Mouse (Mus musculus) kidney, postnatal 0 days (tissue): Measurements from ENCODE around the gene Eif2b4. TPM values are rescaled to one million over a fixed set of nuclear protein-coding genes. Genes with fewer than 3 reads are reported as not detected.

Experiments
- ATAC-seq: fragments of 200-750 bp; cut with Nextera tagmentation; replicated peaks from 2 replicates; pipeline ENCODE4 v1.8.0; 2017; ENCODE audit warnings: low read depth, moderate number of reproducible peaks, moderate TSS enrichment, moderate library complexity; ENCODE audit not compliant: low FRiP score
- DNase-seq: peaks from one replicate; pipeline ENCODE4 v3.0.0-alpha.2; 2016; ENCODE audit warnings: low spot score
- H3K27ac ChIP-seq: fragments of 300-500 bp; sonication (generic); 2 replicates; pipeline ENCODE4 v1.5.1; 2014; ENCODE audit warnings: mild to moderate bottlenecking
- H3K27me3 ChIP-seq: fragments of 300-500 bp; sonication (generic); 2 replicates; pipeline ENCODE4 v1.6.1; 2014; ENCODE audit warnings: low read length, mixed read lengths; ENCODE audit not compliant: insufficient read depth
- H3K36me3 ChIP-seq: fragments of 300-500 bp; sonication (generic); 2 replicates; pipeline ENCODE4 v1.6.1; 2014; ENCODE audit warnings: low read length, mixed read lengths; ENCODE audit not compliant: insufficient read depth
- H3K4me1 ChIP-seq: fragments of 300-500 bp; sonication (generic); replicated peaks from 2 replicates; pipeline ENCODE4 v1.6.1; 2014; ENCODE audit warnings: antibody characterized with exemption, low read length, mixed read lengths; ENCODE audit not compliant: insufficient read depth
- H3K4me2 ChIP-seq: fragments of 300-500 bp; sonication (generic); 2 replicates; pipeline ENCODE4 v1.6.1; 2014; ENCODE audit warnings: mild to moderate bottlenecking, low read length, moderate library complexity, mixed read lengths
- H3K4me3 ChIP-seq: fragments of 300-500 bp; sonication (generic); replicated peaks from 2 replicates; pipeline ENCODE4 v1.5.1; 2014; ENCODE audit warnings: low read depth, low read length
- H3K9ac ChIP-seq: fragments of 300-500 bp; sonication (generic); 2 replicates; pipeline ENCODE4 v1.6.1; 2014; ENCODE audit warnings: low read depth, low read length
- H3K9me3 ChIP-seq: fragments of 300-500 bp; sonication (generic); replicated peaks from 2 replicates; pipeline ENCODE4 v1.6.1; 2016; ENCODE audit warnings: low read length, inconsistent platforms, mixed read lengths
- CTCF ChIP-seq: IDR thresholded peaks from 2 replicates; pipeline ENCODE4 v1.5.1; 2016; ENCODE audit warnings: antibody characterized with exemption, low read depth, mild to moderate bottlenecking, moderate library complexity
- WGBS: fragments of 180-500 bp; shearing (Covaris S2); extraction: QIAGEN DNeasy Blood & Tissue Kit; methylation state at CpG from one replicate; pipeline ENCODE4 v1.1.7; 2014; 5-methylcytosine and 5-hydroxymethylcytosine counted together
- polyA plus RNA-seq: library from polyadenylated mRNA; unstranded; fragments of >200 nt; fragmentation: Nextera tagmentation; extraction: Ambion mirVana; gene quantifications from 2 replicates; pipeline ENCODE4 v1.2.1, GENCODE M21; 2015

The Eif2b4 gene
- polyA plus RNA-seq, 1 experiment from 2014 or later = 66.8 TPM

DNA sequence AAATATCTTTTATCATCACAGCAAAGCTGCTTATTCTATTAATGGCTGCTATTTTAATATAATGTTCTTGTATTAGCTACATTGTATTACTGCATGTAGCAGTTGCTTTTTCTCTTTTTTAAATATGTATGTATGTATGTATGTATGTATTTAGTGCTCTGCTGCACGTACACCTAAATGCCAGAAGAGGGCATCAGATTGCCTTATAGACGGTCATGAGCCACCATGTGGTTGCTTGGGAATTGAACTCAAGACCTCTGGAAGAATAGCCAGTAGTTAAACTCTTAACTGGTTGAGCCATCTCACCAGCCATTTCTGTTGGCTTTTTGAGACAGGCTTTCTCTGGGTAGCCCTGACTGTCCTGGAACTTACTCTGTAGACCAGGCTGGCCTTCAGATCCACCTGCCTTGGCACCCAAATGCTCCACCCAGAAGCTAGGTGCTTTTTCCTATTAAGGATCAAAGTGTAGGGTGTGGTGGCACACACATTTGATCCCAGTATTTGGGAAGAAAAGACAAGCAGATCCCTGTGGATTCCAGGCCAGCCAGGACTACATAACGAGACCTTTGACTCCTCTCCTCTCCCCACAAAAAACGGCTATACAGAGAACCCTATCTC, 4.9 kb downstream of the Eif2b4 start:
- DNase-seq = peak; percentile 24
- H3K4me3 ChIP-seq = no peak overlapping the region
- peak; percentile 59 for TF ChIP-seq CTCF

GRCm38 (mm10) chr5:31183678-31184077, 9.6 kb downstream of the Eif2b4 start:
- Histone ChIP-seq H3K9ac (no peak overlapping the region), H3K4me1 (no peaks in the 10 kb centered on the region), H3K27me3 (no peaks in the 10 kb centered on the region), H3K4me3 (no peak overlapping the region), H3K27ac (no peak overlapping the region), H3K36me3 (peaks cover 16% of the 10 kb centered on the region), H3K4me2 (no peak overlapping the region), H3K9me3 (no peaks in the 10 kb centered on the region)
- DNase-seq (no peak), ATAC-seq (no peak)
- TF ChIP-seq CTCF = no peak
- 59% methylated on average over 4 of the region's 4 CpGs for WGBS

More for the DNA sequence above, 4.9 kb downstream of the Eif2b4 start:
- H3K27me3 ChIP-seq = no peaks in the 10 kb centered on the region
- peaks cover 7% of the 10 kb centered on the region; the same call in 1 of the 2 replicates for H3K4me1 ChIP-seq
- no peak overlapping the region for H3K4me2 ChIP-seq
- no peaks in the 10 kb centered on the region for H3K9me3 ChIP-seq
- no peak for ATAC-seq
- no peak overlapping the region for H3K27ac ChIP-seq
- no peak overlapping the region for H3K9ac ChIP-seq
- peaks cover 36% of the 10 kb centered on the region for H3K36me3 ChIP-seq
- 71% methylated on average over 4 of the region's 4 CpGs for WGBS

- no peak overlapping the region for H3K4me2 ChIP-seq
- 93% methylated on average over 9 of the region's 9 CpGs for WGBS
Measured at GRCm38 (mm10) chr5:31181183-31181770, 12.0 kb downstream of the Eif2b4 start.

DNA sequence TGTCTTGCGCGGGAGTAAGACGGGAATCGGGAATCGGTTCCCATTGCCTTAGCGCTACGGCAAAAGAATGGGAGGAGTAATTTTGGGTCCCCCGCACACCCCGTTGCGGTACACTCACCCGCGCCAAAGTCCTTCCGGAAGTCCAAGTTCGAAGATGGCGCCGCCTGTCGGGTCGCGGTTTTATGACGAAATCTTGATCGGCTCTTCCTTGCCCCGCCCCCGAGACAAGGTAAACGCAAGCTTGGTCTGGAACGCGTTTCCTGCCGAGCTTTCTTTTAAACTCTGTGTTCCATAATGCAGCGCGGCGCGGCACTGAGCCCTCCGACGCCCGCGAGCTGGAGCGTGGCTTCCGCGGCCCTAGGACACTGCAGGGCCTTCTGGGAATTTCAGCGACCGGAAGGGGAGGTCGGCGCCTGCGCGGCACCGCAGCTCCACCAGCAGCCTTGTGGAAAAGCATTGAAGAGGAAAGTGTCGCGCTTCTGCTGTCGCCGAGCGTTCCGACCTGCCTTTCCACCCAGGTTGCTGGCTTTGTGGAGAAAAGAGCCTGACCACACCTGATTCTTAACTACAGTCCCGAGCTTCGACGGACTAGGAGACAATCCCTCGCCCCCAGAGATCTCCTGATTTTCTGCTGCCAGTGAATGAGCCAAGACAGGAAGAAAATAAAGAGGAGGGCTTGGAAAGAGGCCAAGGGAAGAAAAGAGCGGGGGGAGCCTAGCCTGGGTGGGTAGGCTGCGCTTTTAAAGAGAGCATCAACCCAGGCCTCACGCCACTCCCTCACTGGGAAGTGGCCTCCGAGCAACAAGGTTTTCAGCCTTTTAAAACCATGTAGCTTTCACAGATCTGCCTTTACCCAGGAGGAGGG, 13.2 kb downstream of the Eif2b4 start, which contains the start of the genes Gm29609 and Gtf3c2:
Gene Gm29609, minus strand, starts transcription at position 146 of the 865 bp plus-strand sequence.
Gene Gtf3c2, minus strand, starts transcription at position 379 of the 865 bp plus-strand sequence.
- Histone ChIP-seq H3K4me3 (peak within 1 kb of the TSS; percentile 91), H3K27ac (peak within 1 kb of the TSS; percentile 98), H3K27me3 (no peaks in the 10 kb centered on the region), H3K4me2 (peak within 1 kb of the TSS; percentile 85), H3K36me3 (no peaks in the 10 kb centered on the region), H3K9ac (peak within 1 kb of the TSS; percentile 83), H3K4me1 (no peaks in the 10 kb centered on the region), H3K9me3 (no peaks in the 10 kb centered on the region)
- under 1% methylated on average over 59 of the region's 59 CpGs for WGBS
- DNase-seq = peak; percentile 98
- ATAC-seq = peak; percentile 96
- peak; percentile 33 for TF ChIP-seq CTCF

More at GRCm38 (mm10) chr5:31181183-31181770, 12.0 kb downstream of the Eif2b4 start:
- no peaks in the 10 kb centered on the region for H3K9me3 ChIP-seq
- no peak overlapping the region for H3K4me3 ChIP-seq
- H3K9ac ChIP-seq = no peak overlapping the region
- H3K27ac ChIP-seq = no peak overlapping the region
- DNase-seq (no peak), ATAC-seq (no peak)
- H3K27me3 ChIP-seq = no peaks in the 10 kb centered on the region
- H3K36me3 ChIP-seq = no peaks in the 10 kb centered on the region
- TF ChIP-seq CTCF = no peak
- H3K4me1 ChIP-seq = no peaks in the 10 kb centered on the region

DNA sequence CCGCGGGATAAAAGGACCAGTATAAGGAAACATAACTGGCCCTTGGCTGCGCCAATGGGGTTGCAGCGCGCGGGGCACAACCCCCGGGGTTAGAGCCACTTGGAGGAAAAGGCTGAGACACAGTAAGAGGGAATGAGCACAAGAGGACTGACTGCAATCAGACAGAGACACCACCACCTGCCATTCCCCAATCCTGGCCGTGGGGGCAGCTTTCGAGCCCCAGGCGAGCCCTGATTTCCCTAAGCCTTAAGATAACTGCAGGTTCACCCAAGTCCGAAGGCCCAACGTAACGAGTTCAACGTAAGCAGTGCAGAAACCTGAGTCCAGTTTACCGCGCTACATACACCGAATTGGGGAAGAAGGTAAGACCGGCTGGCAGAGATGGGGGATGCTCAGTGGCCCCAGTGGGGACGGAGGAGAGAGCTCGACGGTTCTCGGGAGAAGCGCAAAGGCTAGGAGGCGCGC, 13.9 kb downstream of the Eif2b4 start:
- whole genome bisulfite sequencing = under 1% methylated on average over 25 of the region's 25 CpGs
- H3K9ac ChIP-seq = peak overlapping the region; percentile 83
- H3K9me3 ChIP-seq = no peaks in the 10 kb centered on the region
- no peaks in the 10 kb centered on the region for H3K27me3 ChIP-seq
- H3K27ac ChIP-seq = peak overlapping the region; percentile 98
- no peaks in the 10 kb centered on the region for H3K4me1 ChIP-seq
- ATAC-seq (peak; percentile 27), DNase-seq (no peak)
- H3K4me2 ChIP-seq = peak overlapping the region; percentile 85
- TF ChIP-seq CTCF = no peak
- peaks cover 2% of the 10 kb centered on the region; the same call in 1 of the 2 replicates for H3K36me3 ChIP-seq
- H3K4me3 ChIP-seq = peak overlapping the region; percentile 91

GRCm38 (mm10) chr5:31168630-31169029, 24.6 kb downstream of the Eif2b4 start:
- no peak for DNase-seq
- no peak for TF ChIP-seq CTCF

More at GRCm38 (mm10) chr5:31168630-31169029, 24.6 kb downstream of the Eif2b4 start:
- Histone ChIP-seq H3K27me3 (no peaks in the 10 kb centered on the region), H3K4me2 (no peak overlapping the region), H3K4me1 (no peaks in the 10 kb centered on the region), H3K36me3 (peaks cover 77% of the 10 kb centered on the region), H3K27ac (no peak overlapping the region), H3K9ac (no peak overlapping the region), H3K9me3 (no peaks in the 10 kb centered on the region), H3K4me3 (no peak overlapping the region)
- no peak for ATAC-seq
- 92% methylated on average over 4 of the region's 4 CpGs for WGBS
